Mouse (Mus musculus) urinary bladder, adult 2 months (tissue): ENCODE results near the gene Smdt1. TPM values are rescaled to one million over a fixed set of nuclear protein-coding genes. Genes with fewer than 3 reads are reported as not detected.
"Not testable (repeated sequence)": the region's sequence is repeated elsewhere in the genome, so short reads cannot be mapped to it uniquely, and the experiment has no call there.

Source experiments
- DNase-seq: peaks from one replicate; pipeline ENCODE4 v3.0.0; 2022; ENCODE audit warnings: low spot score
- polyA plus RNA-seq: library from polyadenylated mRNA; depleted of rRNA; stranded (reverse); fragments of >200 nt; gene quantifications from 2 replicates; pipeline ENCODE4 v1.2.3, GENCODE M21; 2012; rRNA removed

Gene Smdt1
- polyA plus RNA-seq, 1 experiment, result 204 TPM

GRCm38 (mm10) chr15:82368851-82369250 is 30.1 kb downstream of the Smdt1 start:
- DNase-seq, result no peak

- DNase-seq, result no peak
Measured at GRCm38 (mm10) chr15:82372446-82372845, 33.7 kb downstream of the Smdt1 start.

GRCm38 (mm10) chr15:82372991-82373390 is 34.2 kb downstream of the Smdt1 start:
- DNase-seq, result no peak

- no peak for DNase-seq
Measured at GRCm38 (mm10) chr15:82374437-82374836, 35.7 kb downstream of the Smdt1 start.

GRCm38 (mm10) chr15:82375855-82376254 is 37.1 kb downstream of the Smdt1 start:
- no peak for DNase-seq

- DNase-seq, result no peak
Measured at GRCm38 (mm10) chr15:82376393-82377138, 37.8 kb downstream of the Smdt1 start.

- no peak for DNase-seq
Measured at GRCm38 (mm10) chr15:82377701-82378100, 38.9 kb downstream of the Smdt1 start.

- DNase-seq, result no peak
Measured at GRCm38 (mm10) chr15:82378261-82379180, 39.8 kb downstream of the Smdt1 start.

GRCm38 (mm10) chr15:82379511-82379870 is 40.7 kb downstream of the Smdt1 start:
- DNase-seq, result no peak

GRCm38 (mm10) chr15:82379871-82380713 is 41.3 kb downstream of the Smdt1 start, which contains the start of gene Cyp2d22:
TSS of gene Cyp2d22 (minus strand) at chr15:82380260.
- DNase-seq, result peak; percentile 36

- no peak for DNase-seq
Measured at GRCm38 (mm10) chr15:82380714-82381062, 41.9 kb downstream of the Smdt1 start.

GRCm38 (mm10) chr15:82382441-82382840 is 43.7 kb downstream of the Smdt1 start:
- no peak for DNase-seq

- DNase-seq, result no peak
Measured at GRCm38 (mm10) chr15:82385729-82386128, 47.0 kb downstream of the Smdt1 start.

GRCm38 (mm10) chr15:82389916-82390315 is 51.2 kb downstream of the Smdt1 start:
- DNase-seq, result not testable (repeated sequence)

GRCm38 (mm10) chr15:82393922-82394321 is 55.2 kb downstream of the Smdt1 start, which contains the start of gene Cyp2d11:
TSS of gene Cyp2d11 (minus strand) at chr15:82394022.
- DNase-seq, result not testable (repeated sequence)

- DNase-seq, result not testable (repeated sequence)
Measured at GRCm38 (mm10) chr15:82395955-82396354, 57.2 kb downstream of the Smdt1 start.

Other genes with a start within 250 kb of the Smdt1 start
- 12.8 and 16.1 TPM in 2 replicates for gene Ccdc134, start 211.0 kb upstream of the Smdt1 start, polyA plus RNA-seq
- gene Srebf2, start 191.8 kb upstream of the Smdt1 start, polyA plus RNA-seq, result 55.3 and 68.9 TPM in 2 replicates
- 0.10 TPM in 1 of 2 replicates, not detected in the other for gene Shisa8, start 126.1 kb upstream of the Smdt1 start, polyA plus RNA-seq
- 0.15 and 0.16 TPM in 2 replicates for gene Tnfrsf13c, start 114.6 kb upstream of the Smdt1 start, polyA plus RNA-seq
- gene Cenpm, start 94.2 kb upstream of the Smdt1 start, polyA plus RNA-seq, result 4.6 and 6.1 TPM in 2 replicates
- gene 1500009C09Rik, start 86.6 kb upstream of the Smdt1 start, polyA plus RNA-seq, result 0.06 and 0.10 TPM in 2 replicates
- 1.0 and 1.2 TPM in 2 replicates for gene Sept3, start 64.1 kb upstream of the Smdt1 start, polyA plus RNA-seq
- gene Wbp2nl, start 40.0 kb upstream of the Smdt1 start, polyA plus RNA-seq, result not detected in 2 replicates
- gene Naga, start within 50 bp of the Smdt1 start, polyA plus RNA-seq, result 84.6 and 87.2 TPM in 2 replicates
- gene Pheta2, start within 50 bp of the Smdt1 start, polyA plus RNA-seq, result 3.9 and 4.8 TPM in 2 replicates
- 429 and 475 TPM in 2 replicates for gene Ndufa6, start 15.4 kb downstream of the Smdt1 start, polyA plus RNA-seq
- gene Cyp2d22, start 41.3 kb downstream of the Smdt1 start, polyA plus RNA-seq, result 52.5 and 56.2 TPM in 2 replicates
- gene Cyp2d11, start 55.1 kb downstream of the Smdt1 start, polyA plus RNA-seq, result not detected in 2 replicates
- 0.07 TPM in 1 of 2 replicates, not detected in the other for gene Cyp2d10, start 68.2 kb downstream of the Smdt1 start, polyA plus RNA-seq
- gene Cyp2d9, start 94.5 kb downstream of the Smdt1 start, polyA plus RNA-seq, result not detected in 2 replicates
- 0.28 and 0.72 TPM in 2 replicates for gene Cyp2d12, start 216.1 kb downstream of the Smdt1 start, polyA plus RNA-seq